Comparison of ENCODE assay signal across 8 mouse cellular contexts in genomic region chr11:61043055-61043992, GRCm38 (mm10). TPM values are rescaled to one million over a fixed set of nuclear protein-coding genes. Genes with fewer than 3 reads are reported as not detected.
DNase-seq lines count a peak whose midpoint lies in the region; ATAC-seq and TF ChIP-seq lines count a peak whose summit lies in the region.

No protein-coding gene starts in this region.

- H3K4me1 ChIP-seq in neural tube, embryonic 11.5 days (ENCODE audit: control insufficient read depth, insufficient read depth, low read length), result peaks cover 10% of the 10 kb centered on the region
- peaks cover 21% of the 10 kb centered on the region; the same call in 1 of the 2 replicates for H3K4me1 ChIP-seq in hindbrain, embryonic 12.5 days
- no peaks in the 10 kb centered on the region for H3K4me1 ChIP-seq in midbrain, postnatal 0 days (ENCODE audit: insufficient read depth, low read length)

- peak; percentile 65 for DNase-seq in cerebellum, adult 9-11 months
- no peak for DNase-seq in cerebellum, postnatal 4 days (ENCODE audit: low spot score in 2 of 2)
- DNase-seq in neural tube, embryonic 11.5 days (ENCODE audit: low spot score), result peak; percentile 30
- no peak for DNase-seq in neural tube, embryonic 10.5 days (ENCODE audit: extremely low spot score, low spot score)
- peak; percentile 55 for DNase-seq in midbrain, postnatal 0 days (ENCODE audit: low spot score)
- DNase-seq in right cerebral cortex, adult 18-20 months, result no peak
- DNase-seq in right cerebral cortex, postnatal 14 days, result no peak

- H3K4me3 ChIP-seq in neural tube, embryonic 11.5 days (ENCODE audit: low read depth, low read length), result no peak overlapping the region
- H3K4me3 ChIP-seq in hindbrain, embryonic 12.5 days, result no peak overlapping the region
- H3K4me3 ChIP-seq in midbrain, postnatal 0 days (ENCODE audit: low read depth, low read length), result no peak overlapping the region

- 74% methylated on average over 12 of the region's 12 CpGs for WGBS in neural tube, embryonic 11.5 days
- WGBS in hindbrain, embryonic 12.5 days, result 79% methylated on average over 12 of the region's 12 CpGs
- WGBS in midbrain, postnatal 0 days, result 81% methylated on average over 12 of the region's 12 CpGs

- no peaks in the 10 kb centered on the region for H3K9me3 ChIP-seq in neural tube, embryonic 11.5 days (ENCODE audit: control insufficient read depth, low read length)
- no peaks in the 10 kb centered on the region for H3K9me3 ChIP-seq in hindbrain, embryonic 12.5 days (replicated peaks)
- no peaks in the 10 kb centered on the region for H3K9me3 ChIP-seq in midbrain, postnatal 0 days (ENCODE audit: low read length)

- no peak overlapping the region for H3K27ac ChIP-seq in neural tube, embryonic 11.5 days (ENCODE audit: low read depth, low read length)
- H3K27ac ChIP-seq in hindbrain, embryonic 12.5 days, result peak overlapping the region; percentile 48
- H3K27ac ChIP-seq in midbrain, postnatal 0 days (ENCODE audit: low read depth, low read length), result no peak overlapping the region

- TF ChIP-seq CTCF in midbrain, postnatal 0 days (IDR thresholded peaks at IDR 0.05), result peak; percentile 61

- no peak overlapping the region for H3K4me2 ChIP-seq in neural tube, embryonic 11.5 days (ENCODE audit: low read depth)
- H3K4me2 ChIP-seq in hindbrain, embryonic 12.5 days (replicated peaks), result peak overlapping the region; percentile 2; the same call in 1 of the 2 replicates
- H3K4me2 ChIP-seq in midbrain, postnatal 0 days (ENCODE audit: low read depth, low read length, poor library complexity, severe bottlenecking), result no peak overlapping the region

- no peaks in the 10 kb centered on the region for H3K27me3 ChIP-seq in neural tube, embryonic 11.5 days (ENCODE audit: control insufficient read depth, insufficient read depth, low read length)
- no peaks in the 10 kb centered on the region for H3K27me3 ChIP-seq in hindbrain, embryonic 12.5 days
- H3K27me3 ChIP-seq in midbrain, postnatal 0 days (ENCODE audit: insufficient read depth, low read length), result no peaks in the 10 kb centered on the region

- H3K9ac ChIP-seq in neural tube, embryonic 11.5 days (ENCODE audit: low read length), result no peak overlapping the region; the same call in 1 of the 2 replicates
- H3K9ac ChIP-seq in hindbrain, embryonic 12.5 days, result no peak overlapping the region
- 0 out of 2 replicates have a peak overlapping the region, but pooled peaks have one; percentile 13 for H3K9ac ChIP-seq in midbrain, postnatal 0 days (replicated peaks; ENCODE audit: low read length, poor library complexity, severe bottlenecking)

- H3K36me3 ChIP-seq in neural tube, embryonic 11.5 days (ENCODE audit: control insufficient read depth, insufficient read depth, low read length), result no peaks in the 10 kb centered on the region
- H3K36me3 ChIP-seq in hindbrain, embryonic 12.5 days, result no peaks in the 10 kb centered on the region
- no peaks in the 10 kb centered on the region for H3K36me3 ChIP-seq in midbrain, postnatal 0 days (ENCODE audit: insufficient read depth, low read length)

- no peak for ATAC-seq in neural tube, embryonic 11.5 days (ENCODE audit: insufficient read depth, low FRiP score, low TSS enrichment)
- ATAC-seq in hindbrain, embryonic 12.5 days (ENCODE audit: low FRiP score), result 0 out of 2 replicates have a peak, but pooled peaks have one; percentile 9
- peak; percentile 38; the same call in 1 of the 2 replicates for ATAC-seq in midbrain, postnatal 0 days (ENCODE audit: low FRiP score)

RNA-seq across cellular contexts. Expression of gene Kcnj12, which starts 21.0 kb away (rescaled TPM):
- 3.4 and 4.0 TPM in 2 replicates for polyA plus RNA-seq in neural tube, embryonic 11.5 days (2014; fragmentation: Nextera tagmentation; extraction: Ambion mirVana)
- polyA plus RNA-seq in hindbrain, embryonic 12.5 days (2016; fragmentation: Nextera tagmentation; extraction: Ambion mirVana), result 2.7 and 3.2 TPM in 2 replicates
- 20.5 and 23.6 TPM in 2 replicates for total RNA-seq in midbrain, postnatal 0 days (2014; rRNA removed)
- 3.1 and 3.2 TPM in 2 replicates for polyA plus RNA-seq in midbrain, postnatal 0 days (2015; fragmentation: Nextera tagmentation; extraction: Ambion mirVana)

Comparison
In these comparisons a context has a peak if more than half of its experiments do, and no peak if none do; other contexts are left out.
1. DNase-seq: peak in cerebellum, adult 9-11 months (single experiment), neural tube, embryonic 11.5 days (single experiment) and midbrain, postnatal 0 days (single experiment); none in cerebellum, postnatal 4 days (0 of 2), neural tube, embryonic 10.5 days (single experiment), right cerebral cortex, adult 18-20 months (single experiment) and right cerebral cortex, postnatal 14 days (single experiment).